Comparison of ENCODE assay signal across 9 mouse cellular contexts in genomic region chr16:52060100-52060719, GRCm38 (mm10). TPM values are rescaled to one million over a fixed set of nuclear protein-coding genes. Genes with fewer than 3 reads are reported as not detected.
A peak's percentile ranks its signal among the peaks of the same experiment; 100 is the strongest.
DNase-seq lines count a peak whose midpoint lies in the region; ATAC-seq and TF ChIP-seq lines count a peak whose summit lies in the region.
"Had no signal": no experiment of that assay in that cellular context is flagged by ENCODE, and none has a peak within 500 bp of the region (broad histone marks: within the 10 kb centered on the region; RNA-seq: fewer than 3 reads in every experiment).

No protein-coding gene starts in this region.

- WGBS in intestine, postnatal 0 days = 52% methylated on average over 17 of the region's 17 CpGs

- H3K36me3 ChIP-seq in intestine, postnatal 0 days (ENCODE audit: control insufficient read depth, insufficient read depth) = no peaks in the 10 kb centered on the region; the same call in 1 of the 2 replicates

- no peaks in the 10 kb centered on the region for H3K27me3 ChIP-seq in intestine, postnatal 0 days (replicated peaks; ENCODE audit: control insufficient read depth, insufficient read depth, low read length)
- H3K27me3 ChIP-seq: midbrain, embryonic 12.5 days had no signal

- DNase-seq in ovary, adult 18-20 months (ENCODE audit: low spot score) = peak; percentile 30
- DNase-seq in ovary, postnatal 14 days (ENCODE audit: low spot score) = no peak
- peak; percentile 67 for DNase-seq in layer of hippocampus, adult 9-11 months
- peak; percentile 62 for DNase-seq in testis, postnatal 14 days (ENCODE audit: low spot score)
- no peak for DNase-seq in cerebellum, postnatal 4 days (ENCODE audit: low spot score in 2 of 2)

- no peaks in the 10 kb centered on the region for H3K9me3 ChIP-seq in intestine, postnatal 0 days (ENCODE audit: control insufficient read depth)
- H3K9me3 ChIP-seq: midbrain, embryonic 12.5 days had no signal

- H3K4me3 ChIP-seq in intestine, postnatal 0 days (ENCODE audit: low read depth, low read length) = no peak overlapping the region
- H3K4me3 ChIP-seq: midbrain, embryonic 12.5 days had no signal

- peak; percentile 79 for ATAC-seq in erythroid progenitor cell, adult 5-6 weeks (replicated peaks; ENCODE audit: low FRiP score, poor library complexity, severe bottlenecking)
- peak; percentile 66 for ATAC-seq in megakaryocyte progenitor cell, adult 5-6 weeks (replicated peaks; ENCODE audit: poor library complexity)
- no peak for ATAC-seq in intestine, postnatal 0 days

- no peak overlapping the region for H3K4me2 ChIP-seq in intestine, postnatal 0 days (replicated peaks; ENCODE audit: low read depth)
- H3K4me2 ChIP-seq: midbrain, embryonic 12.5 days had no signal

- H3K27ac ChIP-seq in intestine, postnatal 0 days (ENCODE audit: low read depth, low read length) = no peak overlapping the region
- H3K27ac ChIP-seq: midbrain, embryonic 12.5 days had no signal

- no peak overlapping the region for H3K9ac ChIP-seq in intestine, postnatal 0 days (ENCODE audit: low read depth, low read length)
- H3K9ac ChIP-seq: midbrain, embryonic 12.5 days had no signal

- no peak for TF ChIP-seq CTCF in intestine, postnatal 0 days (IDR thresholded peaks at IDR 0.05; ENCODE audit: low read depth)

- H3K4me1 ChIP-seq in intestine, postnatal 0 days (replicated peaks; ENCODE audit: control insufficient read depth, insufficient read depth, low read length) = 0 out of 2 replicates have a peak, but pooled peaks cover 10% of the 10 kb centered on the region

RNA-seq across cellular contexts. Expression of gene Cblb, which starts 29.2 kb away (rescaled TPM):
- 14.3 and 17.3 TPM in 2 replicates for total RNA-seq in erythroid progenitor cell, adult 5-6 weeks (2015; ENCODE audit: low replicate concordance)
- 5.4 and 7.8 TPM in 2 replicates for total RNA-seq in erythroid progenitor cell, adult 5-6 weeks (2017; ENCODE audit: low replicate concordance)
- total RNA-seq in megakaryocyte progenitor cell, adult 5-6 weeks (2015) = 13.4 and 18.3 TPM in 2 replicates
- 7.4 and 8.9 TPM in 2 replicates for total RNA-seq in megakaryocyte progenitor cell, adult 5-6 weeks (2017)
- 3.7 and 4.4 TPM in 2 replicates for polyA plus RNA-seq in intestine, postnatal 0 days (2015; fragmentation: Nextera tagmentation; extraction: Ambion mirVana)

Comparison
In these comparisons a context has a peak if more than half of its experiments do, and no peak if none do; other contexts are left out.
1. DNase-seq: peak in ovary, adult 18-20 months (single experiment), layer of hippocampus, adult 9-11 months (single experiment) and testis, postnatal 14 days (single experiment); none in ovary, postnatal 14 days (single experiment) and cerebellum, postnatal 4 days (0 of 2).